Mouse (Mus musculus) E14TG2a.4 (cell line): ENCODE measurements at regions not wholly inside any gene's neighbourhood (a gene's known extent, or its start where the extent isn't known, plus 50 kb on each side); places are given as distances from the start of the nearest gene placed in this dataset.

Source experiments
- CTCF ChIP-seq: conservative IDR thresholded peaks from 2 replicates; pipeline ENCODE4 v1.5.1; 2014; ENCODE audit warnings: low read length
- NANOG ChIP-seq: IDR thresholded peaks from 2 replicates; pipeline ENCODE4 v1.6.1; 2014; ENCODE audit warnings: borderline replicate concordance, low read length, mixed read lengths
- POU5F1 ChIP-seq: IDR thresholded peaks from 2 replicates; pipeline ENCODE4 v1.6.1; 2014; ENCODE audit warnings: low read length, borderline replicate concordance

DNA sequence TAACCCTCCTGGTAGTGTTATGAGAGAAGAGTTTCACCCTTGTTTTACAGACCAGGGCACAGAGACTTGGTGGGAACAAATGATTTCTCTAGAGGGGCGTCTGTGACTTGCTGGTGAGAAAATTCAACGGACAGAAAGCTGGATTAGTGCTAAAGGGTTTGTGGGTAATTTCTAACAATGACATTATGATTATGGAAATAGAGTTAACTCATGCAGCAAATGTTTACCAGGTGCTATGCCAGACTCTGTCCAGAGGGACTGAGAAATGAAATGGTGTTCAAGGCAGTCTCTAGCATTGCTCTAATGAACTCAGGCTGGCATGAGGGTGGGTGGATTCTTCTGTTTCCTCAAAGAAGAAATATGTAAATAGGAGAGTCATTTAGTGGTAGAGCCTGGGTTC lies 128.5 kb upstream of the 4933402D24Rik start:
- TF ChIP-seq CTCF (no peak), NANOG (no peak), POU5F1 (no peak)
